Mouse (Mus musculus) forebrain, embryonic 12.5 days (tissue): ENCODE measurements around the gene Mast4. TPM values are rescaled to one million over a fixed set of nuclear protein-coding genes. Genes with fewer than 3 reads are reported as not detected.

ENCODE experiments used
- ATAC-seq: fragments of 200-750 bp; cut with Nextera tagmentation; 2 replicates; pipeline ENCODE4 v1.8.0; 2017; ENCODE audit warnings: moderate TSS enrichment; ENCODE audit not compliant: low FRiP score
- H3K27ac ChIP-seq: fragments of 300-500 bp; sonication (generic); 2 replicates; pipeline ENCODE4 v1.5.1; 2016; ENCODE audit warnings: mild to moderate bottlenecking
- H3K27me3 ChIP-seq: fragments of 300-500 bp; sonication (generic); 2 replicates; pipeline ENCODE4 v1.6.1; 2016; ENCODE audit warnings: mild to moderate bottlenecking
- H3K36me3 ChIP-seq: fragments of 300-500 bp; sonication (generic); replicated peaks from 2 replicates; pipeline ENCODE4 v1.6.1; 2016; ENCODE audit warnings: mild to moderate bottlenecking
- H3K4me1 ChIP-seq: fragments of 300-500 bp; sonication (generic); 2 replicates; pipeline ENCODE4 v1.6.1; 2016
- H3K4me2 ChIP-seq: fragments of 300-500 bp; sonication (generic); 2 replicates; pipeline ENCODE4 v1.6.1; 2016; ENCODE audit warnings: mild to moderate bottlenecking, moderate library complexity
- H3K4me3 ChIP-seq: fragments of 300-500 bp; sonication (generic); replicated peaks from 2 replicates; pipeline ENCODE4 v1.5.1; 2016; ENCODE audit warnings: mild to moderate bottlenecking
- H3K9ac ChIP-seq: fragments of 300-500 bp; sonication (generic); 2 replicates; pipeline ENCODE4 v1.6.1; 2016; ENCODE audit warnings: mild to moderate bottlenecking
- H3K9me3 ChIP-seq: fragments of 300-500 bp; sonication (generic); 2 replicates; pipeline ENCODE4 v1.6.1; 2016
- WGBS: fragments of 180-500 bp; shearing (Covaris S2); methylation state at CpG from one replicate; pipeline ENCODE4 v1.1.7; 2016; 5-methylcytosine and 5-hydroxymethylcytosine counted together
- polyA plus RNA-seq: library from polyadenylated mRNA; unstranded; fragments of >200 nt; fragmentation: Nextera tagmentation; extraction: Ambion mirVana; gene quantifications from 2 replicates; pipeline ENCODE4 v1.2.1, GENCODE M21; 2016

Mast4 gene
- polyA plus RNA-seq, 1 experiment from 2014 or later: 21.5 TPM

GRCm38 (mm10) chr13:103093713-103094112 lies 240.6 kb downstream of the Mast4 start:
- WGBS: 89% methylated on average over 1 of the region's 1 CpGs

GRCm38 (mm10) chr13:103085540-103086121 lies 248.7 kb downstream of the Mast4 start:
- Histone ChIP-seq H3K4me2 (no peak overlapping the region), H3K9ac (no peak overlapping the region), H3K4me3 (no peak overlapping the region), H3K36me3 (no peaks in the 10 kb centered on the region), H3K4me1 (peaks cover 9% of the 10 kb centered on the region; the same call in 1 of the 2 replicates), H3K27me3 (no peaks in the 10 kb centered on the region; the same call in 1 of the 2 replicates), H3K9me3 (no peaks in the 10 kb centered on the region), H3K27ac (no peak overlapping the region)
- no peak for ATAC-seq
- WGBS: 89% methylated on average over 15 of the region's 15 CpGs

More at GRCm38 (mm10) chr13:103093713-103094112, 240.6 kb downstream of the Mast4 start:
- Histone ChIP-seq H3K4me3 (no peak overlapping the region), H3K27me3 (peaks cover 27% of the 10 kb centered on the region), H3K9me3 (no peaks in the 10 kb centered on the region), H3K36me3 (no peaks in the 10 kb centered on the region), H3K9ac (no peak overlapping the region), H3K4me2 (no peak overlapping the region), H3K27ac (no peak overlapping the region), H3K4me1 (peaks cover 13% of the 10 kb centered on the region)
- ATAC-seq: no peak

GRCm38 (mm10) chr13:103082891-103083290 lies 251.4 kb downstream of the Mast4 start:
- no peak overlapping the region for H3K4me3 ChIP-seq
- H3K9ac ChIP-seq: no peak overlapping the region
- no peak overlapping the region for H3K27ac ChIP-seq
- H3K4me1 ChIP-seq: peaks cover 9% of the 10 kb centered on the region; the same call in 1 of the 2 replicates
- H3K36me3 ChIP-seq: no peaks in the 10 kb centered on the region
- WGBS: 90% methylated on average over 2 of the region's 6 CpGs
- no peak for ATAC-seq
- no peaks in the 10 kb centered on the region for H3K9me3 ChIP-seq
- H3K4me2 ChIP-seq: no peak overlapping the region
- no peaks in the 10 kb centered on the region; the same call in 1 of the 2 replicates for H3K27me3 ChIP-seq

DNA sequence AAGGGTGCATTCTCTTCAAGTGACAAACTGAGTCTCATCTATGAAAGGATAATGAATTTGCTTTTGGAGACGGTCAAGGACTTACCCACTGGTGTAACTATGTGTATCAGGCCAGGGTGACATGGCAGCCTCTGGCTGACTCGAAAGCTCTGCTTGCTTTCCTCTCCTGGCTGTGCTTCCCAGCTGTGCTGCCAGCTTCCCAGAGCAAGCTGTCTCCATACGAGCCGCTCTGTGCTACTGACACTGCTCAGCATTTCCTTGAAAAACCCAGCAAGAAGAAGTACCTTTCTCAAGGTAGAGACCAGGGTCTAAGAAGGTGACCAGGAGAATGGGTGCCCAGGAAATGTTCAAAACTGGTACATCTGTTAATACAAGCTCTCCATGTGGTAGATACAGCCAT lies 254.5 kb downstream of the Mast4 start:
- Histone ChIP-seq H3K4me1 (peaks cover 9% of the 10 kb centered on the region; the same call in 1 of the 2 replicates), H3K4me2 (no peak overlapping the region), H3K4me3 (no peak overlapping the region), H3K36me3 (no peaks in the 10 kb centered on the region), H3K27ac (no peak overlapping the region), H3K27me3 (no peaks in the 10 kb centered on the region; the same call in 1 of the 2 replicates), H3K9ac (no peak overlapping the region), H3K9me3 (no peaks in the 10 kb centered on the region)
- ATAC-seq: no peak
- 87% methylated on average over 4 of the region's 4 CpGs for whole genome bisulfite sequencing

DNA sequence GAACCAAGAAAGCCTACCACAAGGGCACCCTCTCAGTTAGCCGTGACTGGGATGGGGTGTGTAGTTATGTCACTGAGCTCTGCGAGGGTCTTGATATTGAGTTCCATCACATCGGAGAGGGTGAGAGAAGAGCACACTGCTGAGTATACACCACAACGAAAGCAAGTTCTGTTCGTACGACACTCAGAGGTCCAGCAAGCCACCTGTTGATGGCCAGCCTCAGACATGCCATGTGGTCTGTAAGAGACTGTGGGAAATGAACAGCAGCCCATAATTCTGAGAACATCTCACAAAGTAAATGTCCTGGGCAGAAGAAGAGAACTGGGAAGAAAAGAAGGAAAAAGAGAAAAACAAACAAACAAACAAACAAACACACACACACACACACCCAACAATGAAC lies 255.5 kb downstream of the Mast4 start:
- H3K27me3 ChIP-seq: no peaks in the 10 kb centered on the region; the same call in 1 of the 2 replicates
- H3K4me2 ChIP-seq: no peak overlapping the region
- H3K27ac ChIP-seq: no peak overlapping the region
- H3K36me3 ChIP-seq: no peaks in the 10 kb centered on the region
- WGBS: 96% methylated on average over 6 of the region's 6 CpGs
- peaks cover 3% of the 10 kb centered on the region; the same call in 1 of the 2 replicates for H3K4me1 ChIP-seq
- no peaks in the 10 kb centered on the region for H3K9me3 ChIP-seq
- ATAC-seq: no peak
- no peak overlapping the region for H3K9ac ChIP-seq
- no peak overlapping the region for H3K4me3 ChIP-seq

GRCm38 (mm10) chr13:103073461-103073860 lies 260.8 kb downstream of the Mast4 start:
- Histone ChIP-seq H3K4me2 (no peak overlapping the region), H3K27ac (no peak overlapping the region), H3K4me1 (no peaks in the 10 kb centered on the region), H3K27me3 (no peaks in the 10 kb centered on the region), H3K9me3 (no peaks in the 10 kb centered on the region), H3K9ac (no peak overlapping the region), H3K4me3 (no peak overlapping the region), H3K36me3 (no peaks in the 10 kb centered on the region)
- ATAC-seq: no peak
- WGBS: 87% methylated on average over 4 of the region's 4 CpGs

DNA sequence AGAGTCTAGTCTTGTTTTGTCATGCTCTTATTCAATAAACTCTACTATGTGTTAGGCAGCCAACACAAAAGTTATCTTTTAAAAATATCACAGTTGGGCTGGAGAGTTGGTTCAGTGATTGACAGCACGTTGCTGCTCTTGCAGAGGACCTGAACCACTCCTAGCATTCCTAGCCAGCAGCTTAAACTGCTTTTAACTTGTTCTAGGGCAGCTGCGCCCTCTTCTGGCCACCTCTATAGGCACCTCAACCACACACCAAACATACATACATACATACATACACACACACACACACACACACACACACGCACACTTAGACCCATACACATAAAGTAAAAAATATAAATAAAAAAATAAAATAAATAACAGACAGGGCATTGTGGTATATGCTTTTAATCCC lies 262.5 kb downstream of the Mast4 start:
- no peaks in the 10 kb centered on the region for H3K36me3 ChIP-seq
- no peak overlapping the region for H3K9ac ChIP-seq
- WGBS: 78% methylated on average over 3 of the region's 3 CpGs
- peaks cover 7% of the 10 kb centered on the region for H3K4me1 ChIP-seq
- no peaks in the 10 kb centered on the region for H3K9me3 ChIP-seq
- ATAC-seq: no peak
- no peak overlapping the region for H3K4me2 ChIP-seq
- no peaks in the 10 kb centered on the region for H3K27me3 ChIP-seq
- no peak overlapping the region for H3K4me3 ChIP-seq
- no peak overlapping the region for H3K27ac ChIP-seq

DNA sequence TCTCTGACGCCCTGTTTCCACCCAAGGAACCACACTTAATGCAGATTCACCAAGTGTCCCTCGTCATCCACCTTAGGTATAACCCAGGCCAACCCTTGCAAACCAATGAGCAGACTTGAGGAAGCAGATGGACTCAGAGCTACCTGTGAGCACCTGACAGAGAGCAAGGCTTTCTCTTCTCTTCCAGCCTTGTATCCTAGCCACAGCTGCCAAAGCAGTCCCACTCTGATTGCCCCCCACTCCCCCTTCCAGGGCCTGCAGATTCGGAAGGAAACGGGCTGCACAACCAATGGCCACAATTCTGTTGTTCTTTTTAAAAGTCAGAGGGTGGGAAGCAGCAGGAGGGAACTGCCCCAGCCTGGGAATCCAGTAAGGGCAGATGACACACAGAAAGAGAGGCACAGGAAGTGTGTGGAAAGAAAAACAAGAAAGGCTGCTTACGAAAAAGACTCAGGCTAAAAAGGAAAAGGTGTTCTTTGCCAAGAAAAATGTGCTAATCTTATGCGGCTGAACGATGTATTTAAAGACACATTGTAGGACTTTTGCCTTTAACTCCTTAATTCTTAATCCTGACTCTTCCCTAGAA lies 266.6 kb downstream of the Mast4 start:
- Histone ChIP-seq H3K9me3 (no peaks in the 10 kb centered on the region), H3K4me1 (peaks cover 19% of the 10 kb centered on the region), H3K36me3 (no peaks in the 10 kb centered on the region), H3K27ac (no peak overlapping the region), H3K27me3 (no peaks in the 10 kb centered on the region), H3K4me3 (no peak overlapping the region), H3K9ac (no peak overlapping the region), H3K4me2 (no peak overlapping the region)
- 28% methylated on average over 7 of the region's 7 CpGs for WGBS
- no peak for ATAC-seq

- WGBS: 31% methylated on average over 7 of the region's 7 CpGs
- Histone ChIP-seq H3K4me2 (no peak overlapping the region), H3K4me3 (no peak overlapping the region), H3K9ac (no peak overlapping the region), H3K4me1 (peaks cover 22% of the 10 kb centered on the region), H3K36me3 (no peaks in the 10 kb centered on the region), H3K9me3 (no peaks in the 10 kb centered on the region), H3K27me3 (no peaks in the 10 kb centered on the region), H3K27ac (no peak overlapping the region)
- no peak for ATAC-seq
Measured at GRCm38 (mm10) chr13:103065437-103065836, 268.9 kb downstream of the Mast4 start.

- no peaks in the 10 kb centered on the region for H3K27me3 ChIP-seq
- H3K36me3 ChIP-seq: no peaks in the 10 kb centered on the region
- H3K9ac ChIP-seq: no peak overlapping the region
- H3K4me3 ChIP-seq: no peak overlapping the region
- H3K27ac ChIP-seq: no peak overlapping the region
- no peak overlapping the region for H3K4me2 ChIP-seq
- no peaks in the 10 kb centered on the region for H3K9me3 ChIP-seq
- peaks cover 14% of the 10 kb centered on the region for H3K4me1 ChIP-seq
- WGBS: 54% methylated on average over 2 of the region's 2 CpGs
- no peak for ATAC-seq
Measured at GRCm38 (mm10) chr13:103061680-103062079, 272.6 kb downstream of the Mast4 start.

DNA sequence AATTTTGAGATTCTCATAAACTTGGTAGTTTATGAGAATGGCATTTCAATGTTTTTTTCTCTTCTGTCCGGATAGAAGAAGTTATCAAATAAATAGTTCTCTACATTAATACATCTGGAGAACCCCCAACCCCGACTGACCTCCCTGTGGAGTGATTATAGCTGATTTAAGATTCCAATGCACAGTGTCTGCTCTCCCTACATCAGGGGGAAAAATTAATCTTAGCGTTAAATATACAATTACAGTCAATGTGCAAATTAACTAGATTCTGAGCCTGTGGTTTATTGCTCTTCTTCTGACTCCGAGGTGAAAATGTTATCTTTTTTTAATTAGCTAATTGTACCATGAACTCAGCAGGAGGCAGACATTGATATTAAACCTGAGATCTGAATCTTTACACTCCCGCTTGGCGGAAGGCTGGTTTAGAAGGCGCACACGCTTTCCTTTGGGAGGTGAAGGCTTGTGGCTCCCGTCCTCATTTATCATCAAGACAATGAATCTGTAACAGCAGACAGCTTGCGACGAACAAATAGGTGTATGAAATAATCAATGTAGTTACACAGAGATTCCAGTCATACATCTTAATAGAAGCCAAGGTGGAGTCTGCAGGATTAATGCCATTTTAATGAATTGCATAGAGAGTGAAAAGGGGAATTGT lies 274.2 kb downstream of the Mast4 start:
- Histone ChIP-seq H3K4me3 (no peak overlapping the region), H3K4me1 (peaks cover 6% of the 10 kb centered on the region), H3K27me3 (no peaks in the 10 kb centered on the region), H3K9ac (no peak overlapping the region), H3K36me3 (no peaks in the 10 kb centered on the region), H3K9me3 (no peaks in the 10 kb centered on the region), H3K27ac (no peak overlapping the region), H3K4me2 (no peak overlapping the region)
- ATAC-seq: no peak
- WGBS: 68% methylated on average over 11 of the region's 11 CpGs

GRCm38 (mm10) chr13:103056451-103056850 lies 277.8 kb downstream of the Mast4 start:
- Histone ChIP-seq H3K27me3 (no peaks in the 10 kb centered on the region), H3K4me2 (no peak overlapping the region), H3K9ac (no peak overlapping the region), H3K4me1 (peaks cover 9% of the 10 kb centered on the region), H3K27ac (no peak overlapping the region), H3K9me3 (no peaks in the 10 kb centered on the region), H3K4me3 (no peak overlapping the region), H3K36me3 (no peaks in the 10 kb centered on the region)
- no peak for ATAC-seq
- WGBS: 80% methylated on average over 10 of the region's 10 CpGs
